10 mouse cellular contexts compared by ENCODE assay signal in genomic region chr15:89376957-89377356, GRCm38 (mm10). TPM values are rescaled to one million over a fixed set of nuclear protein-coding genes. Genes with fewer than 3 reads are reported as not detected.
DNase-seq lines count a peak whose midpoint lies in the region; ATAC-seq and TF ChIP-seq lines count a peak whose summit lies in the region.
"Had no signal": no experiment of that assay in that cellular context is flagged by ENCODE, and none has a peak within 500 bp of the region (broad histone marks: within the 10 kb centered on the region; RNA-seq: fewer than 3 reads in every experiment).

Tymp (minus strand) TSS chr15:89377039.

- no peak for ATAC-seq in hindbrain, embryonic 11.5 days (ENCODE audit: low FRiP score)
- no peak for ATAC-seq in kidney, postnatal 0 days (replicated peaks; ENCODE audit: low FRiP score, low read depth)
- no peak for ATAC-seq in activated CD4-positive, CD25-positive, alpha-beta regulatory T cell, adult 4 months

- H3K36me3 ChIP-seq in hindbrain, embryonic 10.5 days: peaks cover 12% of the 10 kb centered on the region
- H3K36me3 ChIP-seq in hindbrain, embryonic 11.5 days (ENCODE audit: control insufficient read depth, insufficient read depth, low read length): no peaks in the 10 kb centered on the region
- peaks cover 3% of the 10 kb centered on the region for H3K36me3 ChIP-seq in kidney, postnatal 0 days (ENCODE audit: insufficient read depth, low read length)

- no peak within 1 kb of the TSS for H3K9ac ChIP-seq in hindbrain, embryonic 11.5 days (ENCODE audit: low read depth, low read length)
- no peak within 1 kb of the TSS for H3K9ac ChIP-seq in kidney, postnatal 0 days (ENCODE audit: low read depth, low read length)
- H3K9ac ChIP-seq: hindbrain, embryonic 14.5 days had no signal

- H3K4me3 ChIP-seq in hindbrain, embryonic 10.5 days: peak within 1 kb of the TSS; percentile 55
- H3K4me3 ChIP-seq in hindbrain, embryonic 11.5 days (ENCODE audit: low read depth, low read length): no peak within 1 kb of the TSS
- no peak within 1 kb of the TSS for H3K4me3 ChIP-seq in kidney, postnatal 0 days (replicated peaks; ENCODE audit: low read depth, low read length)

- H3K4me1 ChIP-seq in hindbrain, embryonic 10.5 days (replicated peaks): peaks cover 51% of the 10 kb centered on the region
- peaks cover 4% of the 10 kb centered on the region for H3K4me1 ChIP-seq in hindbrain, embryonic 11.5 days (replicated peaks; ENCODE audit: control insufficient read depth, insufficient read depth, low read length)
- H3K4me1 ChIP-seq in kidney, postnatal 0 days (replicated peaks; ENCODE audit: insufficient read depth, low read length): peaks cover 33% of the 10 kb centered on the region

- no peak for DNase-seq in hindbrain, embryonic 10.5 days (ENCODE audit: low spot score)
- DNase-seq in hindbrain, embryonic 11.5 days (ENCODE audit: low spot score): no peak
- DNase-seq in retina, postnatal 1 day: peak; percentile 11
- DNase-seq in retina, embryonic 14.5 days (ENCODE audit: low spot score): no peak
- DNase-seq in kidney, postnatal 0 days (ENCODE audit: low spot score): no peak
- peak; percentile 48 for DNase-seq in testis, postnatal 10 days (ENCODE audit: low spot score)
- DNase-seq: left cerebral cortex, postnatal 4 days; thymus, postnatal 25 days had no signal

- peaks cover 65% of the 10 kb centered on the region for H3K27me3 ChIP-seq in hindbrain, embryonic 10.5 days (ENCODE audit: insufficient read depth, poor library complexity, severe bottlenecking)
- H3K27me3 ChIP-seq in hindbrain, embryonic 11.5 days (ENCODE audit: control insufficient read depth, insufficient read depth, low read length): peaks cover 32% of the 10 kb centered on the region
- peaks cover 36% of the 10 kb centered on the region for H3K27me3 ChIP-seq in kidney, postnatal 0 days (ENCODE audit: insufficient read depth, low read length)

- H3K4me2 ChIP-seq in hindbrain, embryonic 11.5 days (replicated peaks; ENCODE audit: low read depth, low read length): no peak within 1 kb of the TSS
- H3K4me2 ChIP-seq in kidney, postnatal 0 days (ENCODE audit: low read length): peak within 1 kb of the TSS; percentile 25; the same call in 1 of the 2 replicates

- no peaks in the 10 kb centered on the region for H3K9me3 ChIP-seq in hindbrain, embryonic 10.5 days
- H3K9me3 ChIP-seq in hindbrain, embryonic 11.5 days (ENCODE audit: control insufficient read depth, low read length): no peaks in the 10 kb centered on the region
- H3K9me3 ChIP-seq in kidney, postnatal 0 days (replicated peaks; ENCODE audit: low read length): no peaks in the 10 kb centered on the region

- 17% methylated on average over 16 of the region's 16 CpGs for WGBS in hindbrain, embryonic 10.5 days
- WGBS in hindbrain, embryonic 11.5 days: 18% methylated on average over 16 of the region's 16 CpGs
- 23% methylated on average over 16 of the region's 16 CpGs for WGBS in kidney, postnatal 0 days

- H3K27ac ChIP-seq in hindbrain, embryonic 10.5 days: no peak within 1 kb of the TSS
- H3K27ac ChIP-seq in hindbrain, embryonic 11.5 days (ENCODE audit: low read depth, low read length): no peak within 1 kb of the TSS
- no peak within 1 kb of the TSS for H3K27ac ChIP-seq in kidney, postnatal 0 days
- H3K27ac ChIP-seq: hindbrain, embryonic 14.5 days had no signal

- no peak for TF ChIP-seq CTCF in kidney, postnatal 0 days (IDR thresholded peaks at IDR 0.05; ENCODE audit: low read depth)

RNA-seq across cellular contexts. Expression of gene Tymp, which starts in this region (rescaled TPM):
- polyA plus RNA-seq in hindbrain, embryonic 10.5 days (2016; fragmentation: Nextera tagmentation; extraction: Ambion mirVana): 1.3 and 2.1 TPM in 2 replicates
- 1.4 and 1.7 TPM in 2 replicates for polyA plus RNA-seq in hindbrain, embryonic 11.5 days (2014; fragmentation: Nextera tagmentation; extraction: Ambion mirVana)
- 1.7 and 2.1 TPM in 2 replicates for polyA plus RNA-seq in kidney, postnatal 0 days (2015; fragmentation: Nextera tagmentation; extraction: Ambion mirVana)
- under 1 TPM; 0.61 to 0.74 TPM for polyA plus RNA-seq in activated CD4-positive, CD25-positive, alpha-beta regulatory T cell, adult 4 months (2017; shearing (Covaris generic))

Comparison
In these comparisons a context has a peak if more than half of its experiments do, and no peak if none do; other contexts are left out.
1. DNase-seq: peak in retina, postnatal 1 day (single experiment) and testis, postnatal 10 days (single experiment); none in hindbrain, embryonic 10.5 days (single experiment), hindbrain, embryonic 11.5 days (single experiment), retina, embryonic 14.5 days (single experiment) and kidney, postnatal 0 days (single experiment).